Mouse (Mus musculus): ENCODE results near the gene Hltf. TPM values are rescaled to one million over a fixed set of nuclear protein-coding genes. Genes with fewer than 3 reads are reported as not detected.

Gene Hltf
- total RNA-seq, 2 experiments from 2014 or later = 10.4 to 14.2 TPM

DNA sequence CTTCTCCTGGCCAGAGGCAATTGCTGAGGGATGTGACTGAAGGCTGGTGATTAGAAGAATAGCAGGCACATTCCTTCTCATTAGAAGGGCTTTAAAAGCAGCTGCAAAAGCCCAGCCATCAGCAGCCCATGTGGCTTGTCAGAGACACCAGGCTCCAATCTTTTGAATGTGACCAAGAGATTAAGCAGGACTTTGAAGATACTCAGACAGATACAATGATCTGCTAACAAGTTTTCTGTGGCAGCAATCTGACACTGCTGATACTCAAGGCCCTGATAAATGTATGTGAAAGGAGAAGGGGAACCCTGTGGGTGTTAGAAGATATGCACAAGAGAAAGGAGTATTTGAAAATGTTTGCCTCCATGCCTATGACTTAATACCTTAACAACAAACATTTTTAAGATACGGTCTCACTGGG lies 88.1 kb downstream of the Hltf start:
- DNase-seq = no peak

- DNase-seq = no peak
Observed at GRCm38 (mm10) chr3:20146884-20147395, 89.3 kb downstream of the Hltf start.

DNA sequence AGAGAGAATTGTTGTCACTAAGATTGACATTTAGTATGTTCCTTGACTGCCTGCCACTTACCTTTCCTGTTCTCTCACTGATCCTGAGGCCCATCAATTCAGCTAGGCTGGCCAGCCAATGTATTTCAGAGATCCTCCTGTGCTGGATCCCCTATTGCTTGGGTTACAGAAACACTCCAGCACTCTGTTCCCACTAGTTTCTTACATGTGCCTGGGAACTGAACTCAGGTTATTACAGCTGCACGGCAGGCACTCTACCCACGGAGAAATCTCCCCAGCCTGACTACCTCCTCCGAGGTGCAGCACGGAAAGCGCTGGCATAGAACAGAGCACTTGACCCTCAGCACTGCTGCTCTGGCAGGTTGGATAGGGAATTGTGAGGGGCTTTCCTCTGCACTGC lies 90.0 kb downstream of the Hltf start:
- no peak for DNase-seq

DNA sequence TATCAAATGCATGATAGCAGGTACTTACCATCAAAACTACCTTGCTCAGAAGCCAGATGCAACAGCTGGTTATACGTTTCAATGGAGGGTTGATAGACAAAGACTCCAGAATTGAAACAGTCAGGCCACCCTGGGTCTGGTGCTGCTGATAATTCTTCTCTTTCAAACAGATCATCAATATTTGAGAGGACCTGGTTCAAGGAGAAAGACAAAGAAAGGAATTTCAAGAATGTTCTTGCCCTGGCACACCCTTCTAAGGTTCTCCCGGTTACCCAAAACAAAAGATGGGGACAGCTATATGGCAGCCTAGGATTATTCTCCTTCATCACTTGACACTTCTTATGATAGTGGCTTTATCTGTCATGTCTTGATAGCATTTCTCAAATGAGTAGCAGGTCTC lies 92.9 kb downstream of the Hltf start:
- no peak for DNase-seq

DNA sequence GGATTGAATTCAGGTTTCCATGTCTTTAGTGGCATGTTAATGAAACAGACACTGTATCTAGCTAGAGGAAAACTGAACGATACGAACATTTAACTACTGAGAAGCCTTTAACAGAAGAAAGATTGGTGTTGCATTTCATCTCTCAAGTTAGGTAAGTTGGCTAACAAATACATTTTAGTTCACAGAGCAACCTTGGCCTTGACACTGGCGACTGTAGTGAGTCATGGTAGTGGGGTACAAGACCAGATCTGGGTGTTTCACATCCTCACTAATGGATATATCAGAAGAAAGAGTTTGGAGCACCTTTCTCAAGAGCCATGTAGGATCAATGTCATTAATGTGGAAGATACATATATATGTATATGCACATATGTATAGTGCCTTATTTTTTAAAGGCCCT lies 94.0 kb downstream of the Hltf start:
- DNase-seq = no peak

- DNase-seq = peak; percentile 73 to 79
Observed at GRCm38 (mm10) chr3:20154531-20155367, 97.1 kb downstream of the Hltf start, which contains the start of gene Gyg. Gene Gyg (minus strand): TSS chr3:20155317.

- no peak for DNase-seq
Observed at GRCm38 (mm10) chr3:20155476-20155875, 97.9 kb downstream of the Hltf start.

GRCm38 (mm10) chr3:20167487-20167886 lies 109.9 kb downstream of the Hltf start:
- DNase-seq = no peak

Other genes with a start within 250 kb of the Hltf start
- gene Cp, start 100.8 kb upstream of the Hltf start, total RNA-seq (2021) = 10 to 100 TPM; 34.6 to 46.0 TPM
- gene Hps3, start 22.5 kb upstream of the Hltf start, total RNA-seq (2021) = 1 to 10 TPM; 6.4 to 9.4 TPM
- gene Gyg, start 97.5 kb downstream of the Hltf start, total RNA-seq (2021) = 100 to 1,000 TPM; 154 to 168 TPM
- gene Cpa3, start 184.4 kb downstream of the Hltf start, total RNA-seq (2021) = 1 to 10 TPM in 1 of 2 experiments, under 1 TPM in 1; 0.84 to 1.9 TPM
- gene Cpb1, start 217.9 kb downstream of the Hltf start, total RNA-seq (2021) = not detected

Data from heart, adult 18-20 months (tissue).